Mouse (Mus musculus) liver, adult 2 months (tissue): ENCODE data around the gene Dolpp1.

Source experiments
- CTCF ChIP-seq: fragments of 200-500 bp; IDR thresholded peaks from 2 replicates; pipeline ENCODE4 v1.5.1; 2011; ENCODE audit warnings: low read depth, low read length, control low read depth
- POLR2A ChIP-seq: fragments of 200-500 bp; IDR thresholded peaks from 2 replicates; pipeline ENCODE4 v1.6.1; 2011; ENCODE audit warnings: low read length, control low read depth; ENCODE audit not compliant: insufficient read depth; ENCODE audit errors: extremely low read depth

DNA sequence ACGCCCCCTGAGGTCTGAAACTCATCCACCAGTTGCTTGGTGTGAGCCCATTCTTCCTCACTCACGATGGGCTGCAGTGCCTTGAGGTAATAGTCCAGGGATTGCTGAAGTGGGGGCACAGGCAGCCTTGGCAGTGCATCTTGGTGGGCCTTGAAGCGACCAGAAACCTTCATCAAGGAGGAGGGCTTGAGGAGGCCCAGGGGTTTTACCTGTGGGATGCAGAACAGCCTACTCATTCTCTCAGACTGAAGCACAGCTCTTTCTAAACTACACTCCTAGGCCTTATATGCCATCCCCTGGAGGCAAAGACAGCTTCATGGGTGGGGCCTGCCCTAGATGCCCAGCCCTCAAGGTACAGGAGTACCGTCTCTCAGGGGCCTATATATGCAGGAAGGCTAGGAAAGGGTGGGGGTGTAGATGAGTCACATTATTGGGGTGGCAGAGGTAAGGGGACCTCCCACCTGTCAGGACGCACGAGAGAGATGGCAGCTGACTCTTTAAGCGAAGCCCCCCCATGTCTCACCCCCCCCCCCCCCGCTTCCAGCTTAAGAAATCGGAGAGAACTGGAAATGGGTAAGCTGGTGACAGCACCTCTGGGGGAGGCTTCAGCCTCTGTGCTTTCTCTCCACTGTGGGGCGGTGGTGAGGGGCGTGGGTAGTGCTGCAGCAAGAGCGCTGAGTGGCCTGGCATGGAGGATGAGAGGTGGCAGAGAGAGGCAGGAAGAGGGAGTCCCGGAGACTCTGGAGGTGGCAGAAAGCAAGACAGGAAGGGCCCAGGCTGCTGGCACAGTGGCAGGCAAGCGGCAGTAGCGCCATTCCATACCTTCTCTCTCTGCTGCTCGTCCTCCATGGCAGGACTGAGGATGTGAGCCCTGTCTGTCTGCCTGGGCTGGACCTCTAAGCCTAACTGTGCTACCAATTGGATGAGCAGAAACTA, 21.3 kb downstream of the Dolpp1 start:
- TF ChIP-seq POLR2A (no peak), CTCF (no peak)
